Mouse (Mus musculus): Measurements from ENCODE around the gene Zfp523. TPM values are rescaled to one million over a fixed set of nuclear protein-coding genes. Genes with fewer than 3 reads are reported as not detected.

Zfp523 gene
- polyA plus RNA-seq, 1 experiment from 2014 or later: 40.2 TPM

DNA sequence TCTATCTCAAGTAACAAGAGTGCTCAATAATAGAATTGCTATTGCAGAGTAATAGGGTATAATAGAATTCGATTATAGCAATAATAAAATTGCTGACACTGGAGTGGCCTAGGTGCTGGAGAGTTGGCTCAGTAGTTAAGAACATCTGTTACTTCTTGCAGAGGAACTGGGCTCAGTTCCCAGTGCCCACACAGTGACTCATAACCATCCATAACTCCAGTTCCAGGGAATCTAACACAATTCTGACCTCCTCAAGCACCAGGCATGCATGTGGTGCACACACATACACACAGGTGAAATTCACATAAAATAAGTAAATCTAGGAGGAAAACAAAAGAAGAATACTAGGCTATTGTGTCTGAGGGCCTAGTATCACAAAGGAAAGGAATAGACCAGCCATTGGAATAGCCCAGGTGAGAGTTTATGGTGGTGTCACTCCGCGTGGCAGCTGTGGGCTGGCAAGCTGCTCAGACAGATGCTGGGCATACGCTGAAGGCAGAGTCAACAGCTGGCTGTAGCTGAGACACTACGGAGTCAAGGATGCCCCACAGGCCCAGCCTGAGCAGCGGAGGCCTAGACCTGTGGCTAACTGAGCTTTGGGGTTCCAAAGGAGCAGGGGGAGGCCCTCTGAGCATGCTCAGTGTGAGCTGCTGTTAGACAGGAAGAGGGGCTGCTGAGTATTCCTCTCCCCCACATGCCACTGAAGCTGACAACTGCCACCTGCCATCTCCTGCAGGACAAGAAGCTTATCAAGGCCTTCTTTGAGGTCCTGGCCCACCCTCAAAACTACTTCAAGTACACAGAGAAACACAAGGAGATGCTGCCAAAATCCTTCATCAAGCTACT, 6.2 kb upstream of the Zfp523 start:
- Histone ChIP-seq H3K4me3 (no peak overlapping the region), H3K36me3 (peaks cover 82% of the 10 kb centered on the region), H3K9me3 (replicated peaks) (no peaks in the 10 kb centered on the region), H3K27ac (no peak overlapping the region), H3K4me1 (peaks cover 30% of the 10 kb centered on the region), H3K27me3 (ENCODE audit: low read depth, poor library complexity, severe bottlenecking) (no peaks in the 10 kb centered on the region)
- DNase-seq (ENCODE audit: low spot score): no peak
- 89% methylated on average over 6 of the region's 6 CpGs for WGBS

DNA sequence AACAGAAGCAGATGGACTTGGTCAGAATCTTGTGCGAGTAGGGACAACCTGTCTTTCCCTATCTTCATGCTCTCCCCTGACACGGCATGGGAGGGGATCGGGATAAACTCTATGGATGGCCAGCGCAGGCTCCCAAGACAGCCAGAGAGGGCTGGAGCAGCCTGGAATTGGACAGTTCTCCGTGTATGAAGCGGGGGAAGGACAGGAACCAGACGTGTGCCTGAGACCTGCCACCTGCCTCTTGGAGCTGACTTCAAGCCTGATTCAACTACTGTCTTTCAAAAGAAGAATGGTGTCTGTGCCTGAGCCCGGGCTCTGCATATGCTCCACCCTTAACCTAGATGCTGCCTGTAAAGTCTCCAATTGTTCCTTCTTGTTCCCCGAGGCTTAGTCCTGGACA, 4.2 kb upstream of the Zfp523 start:
- Histone ChIP-seq H3K27me3 (ENCODE audit: low read depth, poor library complexity, severe bottlenecking) (no peaks in the 10 kb centered on the region), H3K4me1 (peaks cover 45% of the 10 kb centered on the region), H3K9me3 (replicated peaks) (no peaks in the 10 kb centered on the region), H3K36me3 (peaks cover 62% of the 10 kb centered on the region), H3K27ac (peak overlapping the region; percentile 1; the same call in 1 of the 2 replicates), H3K4me3 (no peak overlapping the region)
- WGBS: 75% methylated on average over 9 of the region's 9 CpGs
- DNase-seq (ENCODE audit: low spot score): no peak

DNA sequence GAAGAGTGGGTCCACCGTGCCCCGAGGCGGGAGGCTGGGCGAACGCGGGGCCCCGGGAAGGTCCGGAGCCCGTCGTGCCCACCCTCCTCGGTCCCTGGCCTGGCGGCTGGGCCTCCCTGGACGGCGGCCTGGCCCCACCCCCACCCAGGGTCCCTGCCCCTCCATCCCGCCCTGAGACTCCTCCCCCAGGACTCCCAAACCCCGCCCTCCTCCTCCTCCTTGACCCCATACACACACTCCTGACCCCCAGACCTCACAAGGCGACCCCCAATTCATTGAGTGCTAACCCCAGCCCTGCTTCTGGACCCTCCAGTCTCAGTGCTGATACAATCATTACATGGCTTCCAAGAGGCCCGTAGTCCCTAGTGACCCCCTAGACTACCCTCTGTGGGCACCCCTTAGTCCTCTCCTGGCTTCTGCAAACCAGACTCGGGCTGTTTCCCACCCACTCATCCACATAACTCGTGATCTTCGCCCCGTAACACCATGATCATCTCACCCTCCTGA, 664 bp downstream of the Zfp523 start:
- 10% methylated on average over 22 of the region's 22 CpGs for WGBS
- Histone ChIP-seq H3K4me3 (peak overlapping the region; percentile 72), H3K9me3 (replicated peaks) (no peaks in the 10 kb centered on the region), H3K36me3 (peaks cover 27% of the 10 kb centered on the region), H3K4me1 (peaks cover 70% of the 10 kb centered on the region), H3K27me3 (ENCODE audit: low read depth, poor library complexity, severe bottlenecking) (no peaks in the 10 kb centered on the region), H3K27ac (peak overlapping the region; percentile 94)
- DNase-seq (ENCODE audit: low spot score): no peak

DNA sequence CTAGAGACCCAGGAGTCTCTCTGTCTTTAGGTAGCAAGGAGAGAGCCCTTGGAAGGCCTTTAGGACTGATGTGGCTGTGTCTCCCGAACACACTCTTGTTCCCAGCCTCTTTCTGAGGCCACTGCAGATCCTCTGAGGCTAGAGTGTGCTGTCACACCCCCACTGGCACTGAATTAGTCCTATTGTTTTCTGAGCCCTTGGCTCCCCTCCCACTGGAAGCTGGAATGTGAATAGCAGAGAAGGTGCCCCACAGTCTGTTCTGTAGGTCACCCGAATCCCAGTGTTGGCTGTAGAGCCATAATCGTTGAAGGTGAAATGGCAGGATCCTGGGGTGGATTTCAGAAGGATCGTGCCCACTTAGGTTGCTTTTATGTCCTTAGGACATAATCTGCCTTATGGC, 3.4 kb downstream of the Zfp523 start:
- peaks cover 56% of the 10 kb centered on the region for H3K4me1 ChIP-seq
- no peaks in the 10 kb centered on the region for H3K27me3 ChIP-seq (ENCODE audit: low read depth, poor library complexity, severe bottlenecking)
- no peak for DNase-seq (ENCODE audit: low spot score)
- H3K36me3 ChIP-seq: peaks cover 16% of the 10 kb centered on the region
- 76% methylated on average over 4 of the region's 4 CpGs for WGBS
- no peaks in the 10 kb centered on the region for H3K9me3 ChIP-seq (replicated peaks)
- H3K27ac ChIP-seq: no peak overlapping the region
- H3K4me3 ChIP-seq: no peak overlapping the region

DNA sequence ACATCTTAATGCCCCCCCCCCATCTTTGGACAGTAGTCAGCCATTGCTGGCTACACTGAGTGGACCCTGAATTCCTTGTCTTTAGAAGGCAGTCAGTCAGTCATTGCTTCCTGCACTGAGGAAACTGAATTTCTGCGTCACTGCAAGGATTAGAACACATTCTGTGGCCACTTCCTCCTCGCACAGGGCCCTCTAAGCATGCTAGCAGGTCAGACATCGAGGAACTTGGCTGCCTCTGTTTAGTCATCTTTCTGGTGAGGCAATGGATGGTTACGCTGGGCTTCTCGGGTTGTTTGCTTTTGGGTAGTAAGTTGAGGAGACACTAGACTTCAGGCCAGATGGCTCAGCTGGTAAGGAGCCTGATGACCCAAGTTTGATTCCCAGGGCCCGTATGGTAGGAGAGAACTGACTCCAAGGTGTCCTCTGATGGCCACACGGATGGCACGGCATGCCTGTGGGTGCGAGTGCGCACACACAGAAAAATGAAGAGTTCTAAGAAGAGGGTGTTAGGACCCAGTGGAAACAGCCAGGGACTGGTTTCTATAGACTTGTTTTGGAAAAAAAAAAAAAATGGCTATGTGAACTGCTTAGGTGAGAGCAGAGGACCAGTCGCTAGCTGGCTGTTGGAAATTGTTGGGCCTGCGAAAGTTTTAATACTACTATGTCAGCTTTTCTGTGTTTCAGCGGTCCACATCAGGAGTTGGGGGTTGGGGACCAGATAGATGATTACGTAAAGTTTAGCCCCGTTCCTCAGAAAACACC, 4.0 kb downstream of the Zfp523 start:
- Histone ChIP-seq H3K27me3 (ENCODE audit: low read depth, poor library complexity, severe bottlenecking) (no peaks in the 10 kb centered on the region), H3K36me3 (peaks cover 22% of the 10 kb centered on the region), H3K4me3 (no peak overlapping the region), H3K27ac (no peak overlapping the region), H3K9me3 (replicated peaks) (no peaks in the 10 kb centered on the region), H3K4me1 (peaks cover 51% of the 10 kb centered on the region)
- no peak for DNase-seq (ENCODE audit: low spot score)
- WGBS: 91% methylated on average over 15 of the region's 15 CpGs

DNA sequence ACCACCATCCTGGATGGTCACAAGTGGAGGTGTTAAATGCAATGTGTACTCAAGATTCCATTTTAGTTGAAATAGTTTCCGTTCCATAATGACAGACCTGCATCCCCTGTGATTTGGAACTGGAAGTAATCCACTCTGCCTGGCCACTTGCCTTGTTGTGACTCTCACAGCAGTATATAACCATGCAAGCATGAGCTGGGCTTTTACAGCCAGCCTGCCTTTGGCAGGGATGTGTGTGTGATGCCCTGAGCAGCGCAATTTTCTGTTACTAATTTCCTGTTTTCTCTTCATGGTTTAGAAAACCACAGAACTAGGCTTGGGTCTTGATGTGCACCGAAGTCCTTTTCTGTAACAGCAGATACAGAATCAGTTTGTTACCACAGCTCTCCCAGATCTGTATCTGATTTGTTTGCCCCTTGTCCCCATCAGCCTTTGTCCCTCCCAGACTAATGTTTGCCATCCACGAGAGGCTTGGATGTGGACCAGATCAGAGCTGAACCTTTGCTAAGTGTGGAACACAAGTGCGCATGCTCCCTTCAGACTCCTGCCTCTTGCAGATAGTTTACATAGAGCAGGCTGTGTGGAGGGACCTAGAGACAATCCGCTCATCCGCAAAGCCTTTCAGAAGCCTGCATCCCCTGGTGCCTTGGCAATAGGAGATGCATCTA, 8.2 kb downstream of the Zfp523 start:
- H3K4me1 ChIP-seq: peaks cover 19% of the 10 kb centered on the region
- 88% methylated on average over 7 of the region's 7 CpGs for WGBS
- no peaks in the 10 kb centered on the region for H3K9me3 ChIP-seq (replicated peaks)
- no peak overlapping the region for H3K4me3 ChIP-seq
- H3K36me3 ChIP-seq: peaks cover 28% of the 10 kb centered on the region
- no peaks in the 10 kb centered on the region for H3K27me3 ChIP-seq (ENCODE audit: low read depth, poor library complexity, severe bottlenecking)
- H3K27ac ChIP-seq: no peak overlapping the region
- DNase-seq (ENCODE audit: low spot score): no peak

DNA sequence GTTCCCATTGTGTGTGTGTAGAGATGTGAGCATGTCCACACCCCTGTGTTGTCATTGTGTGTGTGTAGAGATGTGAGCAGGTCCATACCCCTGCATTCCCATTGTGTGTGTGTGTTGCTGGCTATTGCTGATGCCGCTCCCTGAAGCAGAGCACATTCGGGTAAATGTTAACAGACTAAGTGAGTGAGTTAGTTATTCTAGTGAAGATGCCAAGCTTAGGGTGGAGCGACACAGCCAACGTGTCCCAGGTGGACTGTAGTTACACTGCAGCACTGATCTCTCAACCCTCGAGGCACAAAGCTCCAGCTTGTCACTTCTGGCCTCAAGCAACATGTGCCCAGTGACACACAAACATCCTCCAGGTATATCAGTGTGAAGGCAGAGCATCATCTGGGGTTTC, 11.4 kb downstream of the Zfp523 start:
- H3K27me3 ChIP-seq (ENCODE audit: low read depth, poor library complexity, severe bottlenecking): no peaks in the 10 kb centered on the region
- no peak overlapping the region for H3K27ac ChIP-seq
- peaks cover 52% of the 10 kb centered on the region for H3K36me3 ChIP-seq
- no peak for DNase-seq (ENCODE audit: low spot score)
- no peaks in the 10 kb centered on the region for H3K9me3 ChIP-seq (replicated peaks)
- 88% methylated on average over 5 of the region's 5 CpGs for WGBS
- H3K4me1 ChIP-seq: 0 out of 2 replicates have a peak, but pooled peaks cover under 1% of the 10 kb centered on the region
- no peak overlapping the region for H3K4me3 ChIP-seq

DNA sequence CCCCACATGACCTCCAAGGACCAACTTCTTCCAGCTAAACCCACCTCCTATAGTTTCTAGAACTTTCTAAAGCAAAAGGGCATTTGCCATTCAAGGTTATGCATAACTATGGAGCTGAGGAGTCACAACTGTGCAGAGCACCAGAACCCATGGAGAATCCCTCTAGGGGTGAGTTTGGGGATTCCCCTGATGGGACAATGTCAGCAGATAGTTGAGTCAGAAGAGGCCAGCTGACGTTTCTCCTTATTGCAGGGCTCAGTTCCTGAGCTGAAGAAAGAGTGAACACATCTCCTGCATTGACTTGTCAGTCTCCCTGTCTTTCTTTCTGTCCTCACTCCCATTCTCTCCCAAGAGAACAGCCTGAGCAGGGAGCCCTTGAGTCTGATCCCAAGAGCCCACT, 15.8 kb downstream of the Zfp523 start:
- H3K4me3 ChIP-seq: no peak overlapping the region
- H3K27ac ChIP-seq: no peak overlapping the region
- DNase-seq (ENCODE audit: low spot score): no peak
- peaks cover 75% of the 10 kb centered on the region for H3K36me3 ChIP-seq
- WGBS: 76% methylated on average over 1 of the region's 1 CpGs
- H3K4me1 ChIP-seq: peaks cover 6% of the 10 kb centered on the region; the same call in 1 of the 2 replicates
- no peaks in the 10 kb centered on the region for H3K27me3 ChIP-seq (ENCODE audit: low read depth, poor library complexity, severe bottlenecking)
- H3K9me3 ChIP-seq (replicated peaks): no peaks in the 10 kb centered on the region

DNA sequence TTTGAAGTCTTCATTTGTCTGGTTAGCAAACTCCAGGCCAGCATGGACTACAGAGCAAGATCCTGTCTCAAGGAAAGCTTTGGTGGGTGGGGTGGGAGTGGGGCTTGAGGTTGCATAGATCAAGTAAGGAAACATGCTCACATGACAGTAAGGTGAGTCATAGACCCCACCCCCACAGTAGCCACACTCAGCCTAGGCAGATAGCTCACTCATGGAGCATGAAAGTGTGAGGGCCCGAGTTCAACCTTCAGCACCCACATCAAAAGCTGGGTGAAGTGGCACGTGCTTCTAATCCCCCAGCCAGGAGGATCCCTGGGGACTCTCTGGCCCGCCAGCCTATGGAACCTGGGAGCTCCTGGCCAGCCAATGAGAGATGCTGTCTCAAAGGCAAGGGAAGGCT, 16.6 kb downstream of the Zfp523 start:
- Histone ChIP-seq H3K4me1 (peaks cover 11% of the 10 kb centered on the region; the same call in 1 of the 2 replicates), H3K27ac (no peak overlapping the region), H3K36me3 (peaks cover 83% of the 10 kb centered on the region), H3K9me3 (replicated peaks) (no peaks in the 10 kb centered on the region), H3K27me3 (ENCODE audit: low read depth, poor library complexity, severe bottlenecking) (no peaks in the 10 kb centered on the region), H3K4me3 (no peak overlapping the region)
- no peak for DNase-seq (ENCODE audit: low spot score)
- WGBS: 87% methylated on average over 3 of the region's 3 CpGs

DNA sequence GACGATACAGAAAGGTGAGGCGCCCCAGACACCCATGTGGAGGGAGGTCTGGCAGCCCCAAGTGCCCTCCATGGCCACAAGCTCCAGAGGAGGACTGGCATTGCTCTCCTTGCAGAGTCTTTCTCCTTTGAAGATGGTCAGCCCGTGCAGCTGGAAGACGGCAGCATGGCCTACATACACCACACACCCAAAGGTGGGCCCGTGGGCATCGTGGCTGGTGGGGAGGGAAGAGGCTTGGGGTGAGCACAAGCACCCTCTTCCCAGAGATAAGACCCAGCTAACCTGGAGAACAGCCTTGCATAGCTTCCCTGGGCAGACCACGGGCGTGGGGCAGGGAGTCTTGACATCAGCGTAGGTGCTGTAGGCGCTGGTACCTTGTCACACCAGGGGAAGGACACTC, 18.1 kb downstream of the Zfp523 start:
- Histone ChIP-seq H3K4me3 (no peak overlapping the region), H3K36me3 (peaks cover 88% of the 10 kb centered on the region), H3K27ac (no peak overlapping the region), H3K9me3 (replicated peaks) (no peaks in the 10 kb centered on the region), H3K4me1 (peaks cover 11% of the 10 kb centered on the region; the same call in 1 of the 2 replicates), H3K27me3 (ENCODE audit: low read depth, poor library complexity, severe bottlenecking) (no peaks in the 10 kb centered on the region)
- WGBS: 96% methylated on average over 10 of the region's 10 CpGs
- DNase-seq (ENCODE audit: low spot score): no peak

DNA sequence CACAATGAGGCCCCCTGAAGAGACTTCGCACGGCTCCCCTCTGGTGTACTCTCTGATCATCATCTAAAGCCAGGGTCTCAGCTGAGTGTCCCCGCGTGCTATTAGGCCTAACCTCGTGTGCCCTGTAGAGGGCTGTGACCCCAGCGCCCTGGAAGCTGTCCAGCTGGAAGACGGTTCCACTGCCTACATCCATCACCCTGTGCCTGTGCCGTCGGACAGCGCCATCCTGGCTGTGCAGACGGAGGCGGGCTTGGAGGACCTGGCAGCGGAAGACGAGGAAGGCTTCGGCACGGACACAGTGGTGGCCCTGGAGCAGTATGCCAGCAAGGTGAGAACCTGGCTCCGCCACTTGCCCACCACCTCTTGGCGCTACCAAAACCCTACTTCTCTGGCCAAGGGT, 20.7 kb downstream of the Zfp523 start:
- WGBS: 61% methylated on average over 18 of the region's 18 CpGs
- no peak for DNase-seq (ENCODE audit: low spot score)

DNA sequence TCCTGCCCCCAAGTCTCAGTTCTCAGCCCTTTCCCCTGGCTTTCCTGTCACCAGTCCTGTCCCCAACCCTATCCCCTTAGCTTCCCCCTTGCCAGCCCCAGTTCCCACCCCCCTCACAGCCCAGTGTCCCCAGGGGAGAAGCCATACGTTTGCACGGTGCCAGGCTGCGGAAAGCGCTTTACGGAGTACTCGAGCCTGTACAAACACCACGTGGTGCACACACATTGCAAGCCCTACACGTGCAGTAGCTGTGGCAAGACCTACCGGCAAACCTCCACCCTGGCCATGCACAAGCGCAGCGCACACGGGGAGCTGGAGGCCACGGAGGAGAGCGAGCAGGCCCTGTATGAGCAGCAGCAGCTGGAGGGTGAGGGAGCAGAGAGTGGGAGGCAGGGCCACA, 25.1 kb downstream of the Zfp523 start:
- H3K27ac ChIP-seq: 0 out of 2 replicates have a peak overlapping the region, but pooled peaks have one; percentile 6
- WGBS: 85% methylated on average over 14 of the region's 14 CpGs
- no peak for DNase-seq (ENCODE audit: low spot score)
- no peak overlapping the region for H3K4me3 ChIP-seq
- H3K4me1 ChIP-seq: peaks cover 36% of the 10 kb centered on the region
- H3K36me3 ChIP-seq: peaks cover 72% of the 10 kb centered on the region
- no peaks in the 10 kb centered on the region for H3K9me3 ChIP-seq (replicated peaks)
- no peaks in the 10 kb centered on the region for H3K27me3 ChIP-seq (ENCODE audit: low read depth, poor library complexity, severe bottlenecking)

More for the DNA sequence above, 20.7 kb downstream of the Zfp523 start:
- peaks cover 89% of the 10 kb centered on the region for H3K36me3 ChIP-seq
- peaks cover 15% of the 10 kb centered on the region; the same call in 1 of the 2 replicates for H3K4me1 ChIP-seq
- H3K27me3 ChIP-seq (ENCODE audit: low read depth, poor library complexity, severe bottlenecking): no peaks in the 10 kb centered on the region
- H3K27ac ChIP-seq: no peak overlapping the region
- H3K4me3 ChIP-seq: no peak overlapping the region
- no peaks in the 10 kb centered on the region for H3K9me3 ChIP-seq (replicated peaks)

Measured in limb, embryonic 10.5 days (tissue).